Mouse (Mus musculus) small intestine, adult 2 months (tissue): ENCODE results near the gene Nrros. TPM values are rescaled to one million over a fixed set of nuclear protein-coding genes. Genes with fewer than 3 reads are reported as not detected.

Source experiments
- H3K27ac ChIP-seq: fragments of 200-500 bp; 2 replicates; pipeline ENCODE4 v1.5.1; 2012; ENCODE audit warnings: low read depth, low read length, control low read depth, inconsistent platforms; ENCODE audit not compliant: insufficient read depth
- H3K27me3 ChIP-seq: fragments of 200-500 bp; 2 replicates; pipeline ENCODE4 v1.6.1; 2012; ENCODE audit warnings: mild to moderate bottlenecking, moderate library complexity, low read length, inconsistent platforms; ENCODE audit not compliant: control insufficient read depth, insufficient read depth
- H3K36me3 ChIP-seq: fragments of 200-500 bp; 2 replicates; pipeline ENCODE4 v1.6.1; 2012; ENCODE audit warnings: mild to moderate bottlenecking, low read length, control low read depth, inconsistent platforms; ENCODE audit not compliant: control insufficient read depth, insufficient read depth
- H3K4me1 ChIP-seq: fragments of 200-500 bp; 2 replicates; pipeline ENCODE4 v1.6.1; 2012; ENCODE audit warnings: low read length, inconsistent platforms, mixed read lengths; ENCODE audit not compliant: control insufficient read depth, insufficient read depth, insufficient read length
- H3K4me3 ChIP-seq: fragments of 200-500 bp; 2 replicates; pipeline ENCODE4 v1.5.1; 2012; ENCODE audit warnings: low read depth, mild to moderate bottlenecking, control low read depth, inconsistent platforms, low read length, moderate library complexity
- CTCF ChIP-seq: fragments of 200-500 bp; IDR thresholded peaks from 2 replicates; pipeline ENCODE4 v1.5.1; 2012; ENCODE audit warnings: low read depth, mild to moderate bottlenecking, control low read depth, inconsistent platforms, low read length, moderate library complexity, mixed read lengths; ENCODE audit not compliant: insufficient replicate concordance, insufficient read length; ENCODE audit errors: extremely low read depth
- POLR2A ChIP-seq: fragments of 200-500 bp; IDR thresholded peaks from 2 replicates; pipeline ENCODE4 v1.6.1; 2012; ENCODE audit warnings: low read depth, mild to moderate bottlenecking, control low read depth, inconsistent platforms, low read length, moderate library complexity
- whole genome bisulfite sequencing: fragments of 180-500 bp; shearing (Covaris S2); methylation state at CpG from one replicate; pipeline ENCODE4 v1.1.7; 2018; 5-methylcytosine and 5-hydroxymethylcytosine counted together
- polyA plus RNA-seq: library from polyadenylated mRNA; depleted of rRNA; stranded (reverse); fragments of >200 nt; gene quantifications from 2 replicates; pipeline ENCODE4 v1.2.3, GENCODE M21; 2012

The Nrros gene
- polyA plus RNA-seq, 1 experiment: 6.7 TPM

DNA sequence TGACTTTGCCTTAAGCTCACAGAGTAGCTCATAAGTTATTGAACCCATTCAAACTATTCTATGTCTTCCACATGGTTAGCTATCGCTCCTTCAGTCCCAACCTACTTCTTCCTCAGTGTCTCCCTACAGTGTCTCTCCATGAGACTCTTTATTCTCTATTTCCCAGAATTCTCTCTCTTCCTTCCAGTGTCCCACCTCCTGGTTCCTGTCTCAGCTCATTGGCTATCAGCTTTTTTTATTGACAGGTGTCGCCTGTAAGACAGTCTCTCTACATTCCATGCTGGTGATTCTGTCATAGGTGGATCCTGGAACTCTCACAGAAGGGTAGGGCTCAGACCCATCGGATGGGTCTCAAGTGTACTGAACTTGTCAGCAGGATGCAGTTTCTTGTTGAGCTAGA lies 40.0 kb downstream of the Nrros start:
- TF ChIP-seq POLR2A (no peak), CTCF (no peak)
- H3K4me1 ChIP-seq: peaks cover 2% of the 10 kb centered on the region; the same call in 1 of the 2 replicates
- 80% methylated on average over 3 of the region's 3 CpGs for WGBS
- no peak overlapping the region for H3K4me3 ChIP-seq
- no peaks in the 10 kb centered on the region for H3K27me3 ChIP-seq
- H3K36me3 ChIP-seq: no peaks in the 10 kb centered on the region
- no peak overlapping the region for H3K27ac ChIP-seq

DNA sequence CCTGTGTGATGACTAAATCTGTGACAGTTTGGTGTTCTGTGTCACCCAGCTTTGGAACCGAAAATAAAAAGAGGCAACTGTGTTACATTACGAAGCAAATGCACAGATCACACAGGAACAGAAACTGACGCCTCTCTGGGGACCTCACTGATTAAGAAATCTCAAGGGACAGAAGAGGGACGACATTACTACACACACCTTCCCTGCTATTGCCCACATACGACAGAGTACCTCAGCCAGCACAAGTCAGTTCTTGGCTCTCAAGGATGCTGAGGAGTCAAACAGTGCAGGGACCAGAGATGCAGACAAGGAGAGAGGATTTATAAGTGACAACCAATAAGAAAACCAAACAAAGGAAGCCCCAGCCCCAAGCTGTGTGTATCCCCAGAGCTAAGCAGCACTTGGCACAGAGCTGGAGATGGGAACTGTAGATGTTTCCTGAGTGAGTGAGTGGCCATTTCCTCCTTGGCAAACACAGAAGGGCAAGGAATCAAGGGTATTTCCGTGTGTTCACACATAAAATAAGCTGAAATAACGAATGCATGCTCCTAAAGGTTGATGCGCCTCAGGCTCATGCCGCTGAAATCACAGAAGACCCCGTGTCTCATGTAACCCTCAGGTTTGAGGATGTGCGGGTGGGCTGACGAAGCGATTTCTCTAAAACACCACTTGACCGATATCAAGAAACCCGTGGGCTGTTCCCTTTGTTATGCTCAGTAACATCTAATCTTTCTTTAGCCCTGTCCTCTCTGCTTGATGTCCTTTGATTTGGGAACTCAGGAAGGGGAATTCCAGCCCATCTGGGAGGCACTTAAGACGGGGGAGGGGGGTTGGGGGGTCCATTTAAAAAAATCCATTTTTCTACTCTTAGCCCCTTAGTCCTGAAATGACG lies 40.7 kb downstream of the Nrros start:
- Histone ChIP-seq H3K4me3 (no peak overlapping the region), H3K27me3 (no peaks in the 10 kb centered on the region), H3K36me3 (no peaks in the 10 kb centered on the region), H3K27ac (peak overlapping the region; percentile 35; the same call in 1 of the 2 replicates), H3K4me1 (peaks cover 2% of the 10 kb centered on the region; the same call in 1 of the 2 replicates)
- TF ChIP-seq POLR2A (no peak), CTCF (no peak)
- WGBS: 57% methylated on average over 17 of the region's 17 CpGs

DNA sequence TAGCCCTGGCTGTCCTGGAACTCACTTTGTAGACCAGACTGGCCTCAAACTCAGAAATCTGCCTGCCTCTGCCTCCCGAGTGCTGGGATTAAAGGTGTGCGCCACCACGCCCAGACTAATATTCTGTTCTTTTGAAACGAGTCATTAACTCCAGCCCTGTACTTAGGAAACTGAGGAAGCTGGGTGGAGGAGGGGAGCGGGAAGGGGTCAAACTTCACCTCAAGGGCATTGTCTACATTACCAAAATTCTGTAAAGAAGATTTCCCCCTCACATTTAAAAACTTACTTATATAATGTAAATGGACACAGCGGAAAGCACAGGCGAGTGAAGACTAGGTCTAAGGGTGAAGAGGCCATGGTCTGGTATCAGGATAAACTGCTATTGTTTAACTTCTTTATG lies 41.4 kb downstream of the Nrros start:
- Histone ChIP-seq H3K27ac (no peak overlapping the region), H3K27me3 (no peaks in the 10 kb centered on the region), H3K36me3 (no peaks in the 10 kb centered on the region), H3K4me1 (no peaks in the 10 kb centered on the region), H3K4me3 (no peak overlapping the region)
- 77% methylated on average over 7 of the region's 7 CpGs for whole genome bisulfite sequencing
- TF ChIP-seq CTCF (no peak), POLR2A (no peak)

DNA sequence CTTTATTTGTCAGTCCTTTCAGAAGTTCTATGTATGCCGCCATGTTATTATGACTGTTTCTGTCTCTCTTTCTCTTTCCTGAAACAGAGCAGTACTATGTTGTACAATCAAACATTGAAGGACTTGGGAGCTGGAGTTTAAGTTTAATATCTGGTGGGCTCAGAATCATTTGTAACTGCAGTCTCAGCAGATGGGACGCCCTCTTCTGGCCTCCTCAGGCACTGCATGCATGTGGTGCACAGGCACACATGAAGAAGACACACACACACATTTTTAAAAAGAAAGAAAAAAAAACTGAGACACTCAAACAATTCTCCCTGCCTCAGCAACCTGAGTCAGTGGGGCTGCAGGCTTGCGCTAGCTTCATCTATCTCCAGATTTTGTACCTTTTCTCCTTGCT lies 44.9 kb downstream of the Nrros start:
- TF ChIP-seq POLR2A (no peak), CTCF (no peak)
- WGBS: 78% methylated on average over 3 of the region's 3 CpGs
- Histone ChIP-seq H3K4me1 (no peaks in the 10 kb centered on the region; the same call in 1 of the 2 replicates), H3K27me3 (no peaks in the 10 kb centered on the region), H3K36me3 (no peaks in the 10 kb centered on the region), H3K4me3 (no peak overlapping the region), H3K27ac (no peak overlapping the region)

DNA sequence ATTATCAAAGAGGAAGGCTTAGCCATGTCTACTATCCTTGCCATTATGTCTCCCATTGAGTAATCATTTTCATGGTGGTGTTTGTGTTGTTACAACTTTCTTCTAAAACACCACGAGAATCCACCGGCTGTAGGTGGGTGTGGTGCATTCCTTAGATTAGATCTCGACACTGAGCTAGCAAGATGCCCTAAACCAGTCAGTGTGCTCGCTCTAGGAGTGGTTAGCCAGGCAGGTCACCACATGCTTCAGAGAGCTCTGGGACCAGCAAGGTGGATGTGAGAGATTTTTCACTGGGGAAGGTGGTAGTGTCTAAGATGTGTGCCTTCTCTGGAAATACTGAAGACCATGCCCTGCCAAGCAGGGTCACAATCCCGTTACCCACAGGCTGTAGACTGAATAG lies 49.2 kb downstream of the Nrros start:
- no peak overlapping the region for H3K4me3 ChIP-seq
- no peaks in the 10 kb centered on the region for H3K27me3 ChIP-seq
- H3K27ac ChIP-seq: no peak overlapping the region
- no peaks in the 10 kb centered on the region for H3K36me3 ChIP-seq
- no peak for TF ChIP-seq POLR2A
- TF ChIP-seq CTCF: no peak
- peaks cover 2% of the 10 kb centered on the region; the same call in 1 of the 2 replicates for H3K4me1 ChIP-seq
- WGBS: 23% methylated on average over 5 of the region's 5 CpGs

DNA sequence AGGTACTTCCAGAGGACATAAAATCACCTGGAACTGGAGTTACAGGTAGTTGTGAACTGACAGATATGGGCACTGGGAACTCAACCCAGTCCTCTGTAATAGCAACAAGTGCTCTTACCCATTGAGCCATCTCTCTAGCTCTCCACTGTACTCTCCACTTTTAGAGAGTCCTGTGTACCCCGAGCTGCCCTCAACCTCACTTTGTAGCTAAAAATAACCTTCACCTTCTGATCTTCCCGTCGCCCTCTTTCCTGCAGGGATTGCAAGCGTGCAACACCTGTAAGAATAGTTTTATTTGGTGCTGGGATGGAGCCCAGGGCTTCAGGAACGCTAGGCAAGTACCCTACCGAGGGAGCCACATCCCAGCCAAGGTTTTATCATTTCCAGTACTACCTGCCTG lies 49.6 kb downstream of the Nrros start:
- TF ChIP-seq POLR2A (no peak), CTCF (no peak)
- 31% methylated on average over 6 of the region's 6 CpGs for WGBS
- Histone ChIP-seq H3K27ac (no peak overlapping the region), H3K36me3 (no peaks in the 10 kb centered on the region), H3K4me3 (no peak overlapping the region), H3K4me1 (peaks cover 2% of the 10 kb centered on the region; the same call in 1 of the 2 replicates), H3K27me3 (no peaks in the 10 kb centered on the region)

DNA sequence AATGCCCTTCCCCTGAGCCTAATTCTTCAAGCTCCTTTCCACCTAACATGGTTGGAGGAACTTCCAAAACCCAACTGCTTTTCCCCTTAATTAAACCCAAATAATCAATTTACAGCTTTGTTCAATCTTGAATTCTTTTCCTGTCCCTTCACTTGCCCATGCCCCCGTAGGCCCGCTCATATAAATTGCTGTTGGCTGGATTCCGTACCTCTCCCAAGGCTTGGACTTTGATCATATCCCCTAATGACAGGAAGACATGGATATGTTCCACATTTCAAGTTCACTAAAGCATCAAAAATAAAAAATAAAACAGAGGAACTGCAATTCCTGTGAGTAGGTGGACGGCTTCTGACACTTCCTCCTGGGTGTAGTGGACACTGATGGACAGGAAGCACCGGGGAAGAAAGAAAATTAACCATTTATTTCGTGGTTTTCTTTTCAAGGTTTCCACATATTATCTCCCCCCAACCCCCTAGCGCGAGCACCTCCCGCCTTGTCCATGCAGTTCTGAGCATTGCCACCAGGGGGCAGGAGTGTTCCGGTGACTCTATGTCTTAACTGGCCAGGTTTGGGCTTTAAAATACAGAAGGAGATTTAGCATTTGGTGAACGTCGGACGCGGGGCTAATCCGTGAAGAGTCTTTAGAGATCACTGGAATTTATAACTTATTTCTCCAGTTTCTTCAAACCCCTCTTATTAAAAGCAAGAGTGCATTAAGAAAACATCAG lies 50.3 kb downstream of the Nrros start:
- Histone ChIP-seq H3K4me3 (no peak overlapping the region), H3K4me1 (peaks cover 2% of the 10 kb centered on the region; the same call in 1 of the 2 replicates), H3K27me3 (no peaks in the 10 kb centered on the region), H3K36me3 (no peaks in the 10 kb centered on the region), H3K27ac (no peak overlapping the region)
- TF ChIP-seq CTCF (peak; percentile 95; the same call in 1 of the 2 replicates), POLR2A (no peak)
- 11% methylated on average over 15 of the region's 15 CpGs for WGBS
